13 mouse cellular contexts compared by ENCODE assay signal in the genomic region with DNA sequence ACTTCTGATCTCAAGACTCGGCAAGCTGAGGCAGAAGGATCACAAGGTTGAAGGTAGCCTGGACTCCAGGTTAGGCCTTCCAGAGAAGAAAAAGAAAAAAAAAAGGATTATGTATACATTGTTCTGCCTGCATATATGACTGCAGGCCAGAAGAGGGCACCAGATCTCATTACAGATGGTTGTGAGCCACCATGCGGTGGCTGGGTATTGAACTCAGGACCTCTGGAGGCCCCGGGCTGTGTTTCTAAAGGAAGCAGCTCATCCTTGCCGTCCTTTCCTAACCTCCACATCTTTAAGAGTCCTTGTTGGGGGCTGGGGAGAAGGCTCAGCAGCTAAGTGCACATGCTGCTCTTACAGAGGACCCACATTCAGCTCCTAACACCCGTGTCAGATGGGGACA. TPM values are rescaled to one million over a fixed set of nuclear protein-coding genes. Genes with fewer than 3 reads are reported as not detected.
DNase-seq lines count a peak whose midpoint lies in the region; ATAC-seq and TF ChIP-seq lines count a peak whose summit lies in the region.
"Had no signal": no experiment of that assay in that cellular context is flagged by ENCODE, and none has a peak within 500 bp of the region (broad histone marks: within the 10 kb centered on the region; RNA-seq: fewer than 3 reads in every experiment).

No protein-coding gene starts in this region.

- no peaks in the 10 kb centered on the region for H3K27me3 ChIP-seq in forebrain, embryonic 14.5 days (replicated peaks; ENCODE audit: control insufficient read depth, insufficient read depth, low read length)
- no peaks in the 10 kb centered on the region for H3K27me3 ChIP-seq in forebrain, embryonic 16.5 days (replicated peaks; ENCODE audit: control insufficient read depth, insufficient read depth, low read length)
- H3K27me3 ChIP-seq in liver, adult 2 months (ENCODE audit: control insufficient read depth, insufficient read depth, low read length), result no peaks in the 10 kb centered on the region
- H3K27me3 ChIP-seq in liver, embryonic 12.5 days (replicated peaks), result no peaks in the 10 kb centered on the region
- no peaks in the 10 kb centered on the region for H3K27me3 ChIP-seq in embryonic facial prominence, embryonic 10.5 days (replicated peaks; ENCODE audit: low read depth, poor library complexity, severe bottlenecking)
- H3K27me3 ChIP-seq: lung, embryonic 15.5 days had no signal

- H3K79me2 ChIP-seq in liver, adult 2 months (ENCODE audit: control insufficient read depth, insufficient read depth, low read length), result no peaks in the 10 kb centered on the region

- WGBS in forebrain, embryonic 14.5 days, result 64% methylated on average over 5 of the region's 5 CpGs
- 62% methylated on average over 5 of the region's 5 CpGs for WGBS in forebrain, embryonic 16.5 days
- WGBS in liver, adult 2 months, result 90% methylated on average over 5 of the region's 5 CpGs
- 67% methylated on average over 5 of the region's 5 CpGs for WGBS in liver, embryonic 12.5 days (ENCODE audit: insufficient replicate concordance)
- WGBS in embryonic facial prominence, embryonic 10.5 days, result 67% methylated on average over 5 of the region's 5 CpGs

- H3K9ac ChIP-seq in forebrain, embryonic 14.5 days (ENCODE audit: low read length), result no peak overlapping the region
- no peak overlapping the region for H3K9ac ChIP-seq in forebrain, embryonic 16.5 days (replicated peaks; ENCODE audit: low read depth, low read length)
- no peak overlapping the region for H3K9ac ChIP-seq in liver, adult 2 months (ENCODE audit: low read depth, low read length)
- H3K9ac ChIP-seq in liver, embryonic 12.5 days, result no peak overlapping the region
- H3K9ac ChIP-seq: lung, embryonic 15.5 days had no signal

- H3K4me3 ChIP-seq in forebrain, embryonic 14.5 days (ENCODE audit: low read depth, low read length), result no peak overlapping the region
- no peak overlapping the region for H3K4me3 ChIP-seq in forebrain, embryonic 16.5 days (replicated peaks; ENCODE audit: low read length)
- H3K4me3 ChIP-seq in liver, adult 2 months (ENCODE audit: insufficient read depth, low read depth, low read length), result no peak overlapping the region
- no peak overlapping the region for H3K4me3 ChIP-seq in liver, embryonic 12.5 days
- H3K4me3 ChIP-seq in embryonic facial prominence, embryonic 10.5 days, result no peak overlapping the region
- H3K4me3 ChIP-seq: lung, embryonic 15.5 days; myocyte had no signal

- no peak overlapping the region for H3K4me2 ChIP-seq in forebrain, embryonic 14.5 days (ENCODE audit: low read length)
- no peak overlapping the region for H3K4me2 ChIP-seq in forebrain, embryonic 16.5 days (ENCODE audit: low read length)
- no peak overlapping the region for H3K4me2 ChIP-seq in liver, embryonic 12.5 days
- H3K4me2 ChIP-seq: lung, embryonic 15.5 days had no signal

- no peaks in the 10 kb centered on the region for H3K9me3 ChIP-seq in forebrain, embryonic 14.5 days (replicated peaks; ENCODE audit: control insufficient read depth, low read length)
- no peaks in the 10 kb centered on the region for H3K9me3 ChIP-seq in forebrain, embryonic 16.5 days (ENCODE audit: control insufficient read depth, low read length)
- no peaks in the 10 kb centered on the region for H3K9me3 ChIP-seq in liver, embryonic 12.5 days (replicated peaks)
- H3K9me3 ChIP-seq in embryonic facial prominence, embryonic 10.5 days, result no peaks in the 10 kb centered on the region
- H3K9me3 ChIP-seq: G1E; lung, embryonic 15.5 days had no signal

- peak; percentile 16; the same call in 1 of the 2 replicates for TF ChIP-seq CTCF in liver, adult 2 months (IDR thresholded peaks at IDR 0.05; ENCODE audit: low read depth, low read length)

- no peak overlapping the region for H3K27ac ChIP-seq in forebrain, embryonic 14.5 days (ENCODE audit: low read depth, low read length)
- no peak overlapping the region for H3K27ac ChIP-seq in forebrain, embryonic 16.5 days (ENCODE audit: low read length)
- H3K27ac ChIP-seq in liver, adult 2 months (replicated peaks; ENCODE audit: insufficient read depth, low read depth, low read length), result no peak overlapping the region
- H3K27ac ChIP-seq in liver, embryonic 12.5 days, result no peak overlapping the region
- no peak overlapping the region for H3K27ac ChIP-seq in embryonic facial prominence, embryonic 10.5 days (replicated peaks)
- H3K27ac ChIP-seq: lung, embryonic 15.5 days had no signal

- peaks cover 98% of the 10 kb centered on the region for H3K36me3 ChIP-seq in forebrain, embryonic 14.5 days (ENCODE audit: control insufficient read depth, insufficient read depth, low read length)
- H3K36me3 ChIP-seq in forebrain, embryonic 16.5 days (ENCODE audit: control insufficient read depth, insufficient read depth), result peaks cover 70% of the 10 kb centered on the region
- peaks cover 80% of the 10 kb centered on the region for H3K36me3 ChIP-seq in liver, adult 2 months (ENCODE audit: control insufficient read depth, insufficient read depth, low read length)
- H3K36me3 ChIP-seq in liver, embryonic 12.5 days, result peaks cover 99% of the 10 kb centered on the region
- H3K36me3 ChIP-seq in embryonic facial prominence, embryonic 10.5 days (replicated peaks), result peaks cover 99% of the 10 kb centered on the region

- no peak for TF ChIP-seq POLR2A in liver, adult 2 months (IDR thresholded peaks at IDR 0.05; ENCODE audit: extremely low read depth, insufficient read depth, low read length)

- ATAC-seq in forebrain, embryonic 14.5 days, result no peak
- no peak for ATAC-seq in forebrain, embryonic 16.5 days
- ATAC-seq in liver, embryonic 12.5 days, result no peak

- H3K4me1 ChIP-seq in forebrain, embryonic 14.5 days (ENCODE audit: control insufficient read depth, insufficient read depth, low read length), result no peaks in the 10 kb centered on the region
- H3K4me1 ChIP-seq in forebrain, embryonic 16.5 days (replicated peaks; ENCODE audit: control insufficient read depth, insufficient read depth, low read length), result no peaks in the 10 kb centered on the region
- no peaks in the 10 kb centered on the region for H3K4me1 ChIP-seq in liver, adult 2 months (ENCODE audit: control insufficient read depth, insufficient read depth, low read length)
- H3K4me1 ChIP-seq in liver, embryonic 12.5 days, result no peaks in the 10 kb centered on the region
- H3K4me1 ChIP-seq in embryonic facial prominence, embryonic 10.5 days, result no peaks in the 10 kb centered on the region
- H3K4me1 ChIP-seq: lung, embryonic 15.5 days had no signal

- peak; percentile 7 for DNase-seq in forebrain, embryonic 14.5 days (ENCODE audit: low spot score)
- no peak for DNase-seq in liver, adult 2 months (ENCODE audit: extremely low read depth, low read depth, low spot score)
- DNase-seq in CD4-positive helper T cell, adult 2 months (ENCODE audit: low read depth, low spot score), result peak; percentile 29
- DNase-seq in embryonic facial prominence, embryonic 10.5 days (ENCODE audit: low spot score), result peak; percentile 23
- no peak for DNase-seq in cerebellum, adult 11 months
- no peak for DNase-seq in kidney, adult 8-10 months
- DNase-seq: adrenal gland, postnatal 14 days; cerebellum, postnatal 14 days had no signal

RNA-seq across cellular contexts. Expression of a gene that starts 7.1 kb away (rescaled TPM):
- polyA plus RNA-seq in forebrain, embryonic 14.5 days (2014; fragmentation: Nextera tagmentation; extraction: Ambion mirVana), result 56.0 and 58.2 TPM in 2 replicates
- polyA plus RNA-seq in forebrain, embryonic 16.5 days (2015; fragmentation: Nextera tagmentation; extraction: Ambion mirVana), result 57.9 and 62.9 TPM in 2 replicates
- 6.5 and 7.9 TPM in 2 replicates for total RNA-seq in liver, adult 2 months (2014; rRNA removed)
- polyA plus RNA-seq in liver, adult 2 months (2012; rRNA removed), result 6.3 and 9.6 TPM in 2 replicates
- 27.0 and 27.5 TPM in 2 replicates for polyA plus RNA-seq in liver, embryonic 12.5 days (2016; fragmentation: Nextera tagmentation; extraction: Ambion mirVana)
- 64.0 and 67.1 TPM in 2 replicates for polyA plus RNA-seq in embryonic facial prominence, embryonic 10.5 days (2016; fragmentation: Nextera tagmentation; extraction: Ambion mirVana)

RNA-seq across cellular contexts. Expression of a gene that starts 19.0 kb away (rescaled TPM):
- 148 and 158 TPM in 2 replicates for polyA plus RNA-seq in forebrain, embryonic 14.5 days (2014; fragmentation: Nextera tagmentation; extraction: Ambion mirVana)
- polyA plus RNA-seq in forebrain, embryonic 16.5 days (2015; fragmentation: Nextera tagmentation; extraction: Ambion mirVana), result 173 and 186 TPM in 2 replicates
- total RNA-seq in liver, adult 2 months (2014; rRNA removed), result 41.1 and 57.2 TPM in 2 replicates
- 19.5 and 21.5 TPM in 2 replicates for polyA plus RNA-seq in liver, adult 2 months (2012; rRNA removed)
- 79.2 and 85.0 TPM in 2 replicates for polyA plus RNA-seq in liver, embryonic 12.5 days (2016; fragmentation: Nextera tagmentation; extraction: Ambion mirVana)
- polyA plus RNA-seq in embryonic facial prominence, embryonic 10.5 days (2016; fragmentation: Nextera tagmentation; extraction: Ambion mirVana), result 157 and 159 TPM in 2 replicates

RNA-seq across cellular contexts. Expression of a gene that starts 55.7 kb away (rescaled TPM):
- polyA plus RNA-seq in forebrain, embryonic 14.5 days (2014; fragmentation: Nextera tagmentation; extraction: Ambion mirVana), result 808 and 818 TPM in 2 replicates
- polyA plus RNA-seq in forebrain, embryonic 16.5 days (2015; fragmentation: Nextera tagmentation; extraction: Ambion mirVana), result 685 and 747 TPM in 2 replicates
- 271 and 286 TPM in 2 replicates for total RNA-seq in liver, adult 2 months (2014; rRNA removed)
- polyA plus RNA-seq in liver, adult 2 months (2012; rRNA removed), result 165 and 177 TPM in 2 replicates
- polyA plus RNA-seq in liver, embryonic 12.5 days (2016; fragmentation: Nextera tagmentation; extraction: Ambion mirVana), result 896 and 933 TPM in 2 replicates
- 1,409 and 1,454 TPM in 2 replicates for polyA plus RNA-seq in embryonic facial prominence, embryonic 10.5 days (2016; fragmentation: Nextera tagmentation; extraction: Ambion mirVana)

Comparison
In these comparisons a context has a peak if more than half of its experiments do, and no peak if none do; other contexts are left out.
1. DNase-seq: peak in forebrain, embryonic 14.5 days (single experiment), CD4-positive helper T cell, adult 2 months (single experiment) and embryonic facial prominence, embryonic 10.5 days (single experiment); none in liver, adult 2 months (single experiment), cerebellum, adult 11 months (single experiment) and kidney, adult 8-10 months (0 of 2).